Mouse (Mus musculus) kidney, adult 11 months (tissue): ENCODE data around the gene Acer3.

Experiments used
- DNase-seq: peaks from one replicate; pipeline ENCODE4 v3.0.0; 2022

Gene Acer3

GRCm38 (mm10) chr7:98332678-98333397 lies 11.8 kb upstream of the Acer3 start:
- DNase-seq, result no peak

DNA sequence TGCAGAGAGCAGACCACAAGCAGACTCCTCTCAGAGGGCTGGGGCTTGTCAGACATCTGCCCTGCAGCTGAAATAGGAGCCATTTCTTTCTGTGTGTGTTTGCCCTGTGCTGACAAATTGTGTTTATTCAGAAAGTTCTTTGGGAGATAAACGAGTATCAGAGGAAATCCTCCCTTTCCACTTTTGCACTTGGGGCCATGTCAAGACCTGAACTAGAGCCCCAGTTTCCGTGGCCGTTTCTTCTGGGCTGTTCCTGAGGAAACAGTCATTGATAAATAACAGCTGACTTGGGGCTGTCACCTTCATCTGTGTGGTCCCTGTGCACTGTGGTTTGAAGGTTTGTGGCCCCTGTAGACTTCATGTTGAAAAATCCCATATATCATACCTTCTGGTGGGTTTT lies 10.9 kb upstream of the Acer3 start:
- DNase-seq, result no peak

DNA sequence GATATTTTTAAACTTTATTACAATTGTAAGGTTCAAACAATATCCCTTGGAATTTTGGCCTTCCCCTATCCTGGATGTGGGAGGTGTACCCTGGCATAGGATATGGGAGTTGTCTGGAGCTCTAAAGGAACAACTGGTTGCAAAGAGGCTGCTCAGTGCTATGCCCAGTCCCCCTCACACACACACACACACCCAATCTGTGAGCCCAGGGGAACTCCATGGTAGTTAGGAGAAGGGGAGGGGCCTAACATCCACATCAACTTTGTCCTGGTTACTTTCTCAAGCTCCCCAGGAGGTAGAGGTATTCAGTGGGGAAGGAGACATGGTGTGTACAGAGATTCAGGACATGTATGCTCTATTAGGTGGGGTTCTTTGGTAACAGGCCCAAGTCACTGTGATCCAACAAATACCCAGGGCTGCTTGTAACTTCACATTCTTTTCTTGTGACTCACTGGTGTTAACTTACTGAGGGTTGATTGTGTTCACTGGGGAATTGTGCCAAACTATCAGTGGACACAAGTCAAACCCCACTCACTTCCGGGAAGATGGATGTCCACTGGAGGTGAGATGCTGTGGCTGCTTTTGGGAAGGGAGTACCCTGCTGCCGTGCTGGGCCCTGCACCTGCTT lies 9.5 kb upstream of the Acer3 start:
- DNase-seq, result no peak

DNA sequence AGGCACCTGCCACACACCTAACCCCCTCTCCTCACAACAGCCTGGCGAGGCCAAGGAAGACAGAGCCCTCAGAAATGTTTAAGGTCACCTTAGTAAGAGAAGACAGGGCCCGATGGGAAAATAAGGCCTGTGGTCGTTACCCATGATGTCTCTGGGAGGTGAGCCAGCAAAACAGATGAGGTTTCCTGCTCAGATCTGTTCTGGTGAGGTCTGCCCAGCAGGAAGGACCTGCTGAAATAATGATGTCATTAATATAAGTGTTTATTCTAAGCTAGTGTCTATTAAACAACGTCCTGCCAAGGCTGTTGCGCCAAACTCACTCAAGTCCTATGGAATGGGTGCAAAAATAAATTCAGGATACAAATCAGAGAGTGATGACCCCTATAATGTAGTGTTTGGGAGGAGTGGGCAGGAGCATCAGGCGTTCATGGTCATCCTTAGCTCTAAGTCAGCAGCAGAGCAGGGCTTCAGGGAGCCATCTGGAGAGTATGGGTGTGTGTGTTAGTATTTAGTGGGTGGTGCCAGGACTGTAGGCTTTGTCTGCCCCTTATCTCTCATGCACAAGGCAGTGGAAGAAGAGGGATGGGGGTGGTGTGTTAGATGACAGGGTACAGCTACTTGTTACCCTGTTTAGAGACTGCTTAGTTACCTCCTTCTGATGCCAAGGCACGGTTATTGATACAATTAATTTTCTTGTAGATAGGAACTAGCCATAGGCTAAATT lies 8.8 kb upstream of the Acer3 start:
- DNase-seq, result no peak

DNA sequence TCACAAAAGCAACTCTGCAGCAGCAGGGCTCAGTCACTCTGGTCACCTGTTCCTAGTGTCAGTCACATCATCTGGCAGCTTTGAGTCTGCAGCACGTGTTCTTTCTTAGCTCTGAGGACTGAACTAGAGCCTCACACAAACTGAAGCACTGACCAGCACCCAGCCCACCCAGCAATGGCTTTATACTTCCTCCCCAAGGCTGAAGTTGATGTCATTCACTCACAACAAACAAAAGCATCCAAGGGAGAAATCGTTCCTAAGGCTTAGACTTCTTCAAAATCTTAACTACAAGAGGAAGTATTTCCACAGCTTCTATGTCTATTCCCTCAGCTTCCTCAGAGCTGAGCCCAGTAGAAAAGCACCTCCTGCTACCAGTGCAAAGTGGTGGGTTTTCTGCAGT lies 7.3 kb upstream of the Acer3 start:
- DNase-seq, result no peak

- no peak for DNase-seq
These were observed 5.0 kb upstream of the Acer3 start for GRCm38 (mm10) chr7:98326051-98326450.

DNA sequence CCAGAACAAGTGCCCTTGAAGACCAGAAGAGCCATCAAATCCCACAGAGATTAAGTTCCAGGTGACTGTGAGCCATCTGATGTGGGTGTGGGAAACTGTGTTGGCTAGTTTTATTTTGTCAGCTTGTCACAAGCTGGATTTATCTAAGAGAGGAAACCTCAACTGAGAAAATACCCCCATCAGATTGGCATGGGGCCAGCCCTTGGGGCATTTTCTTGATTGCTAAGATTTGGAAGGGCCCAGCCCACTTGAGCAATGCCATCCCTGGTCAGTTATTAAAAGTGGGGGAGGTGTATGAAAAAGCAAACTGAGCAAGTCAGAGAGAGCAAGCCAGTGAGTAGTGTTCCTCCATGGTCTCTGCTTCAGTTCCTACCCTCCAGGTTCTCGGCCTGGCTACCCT lies 3.2 kb upstream of the Acer3 start:
- DNase-seq, result no peak

DNA sequence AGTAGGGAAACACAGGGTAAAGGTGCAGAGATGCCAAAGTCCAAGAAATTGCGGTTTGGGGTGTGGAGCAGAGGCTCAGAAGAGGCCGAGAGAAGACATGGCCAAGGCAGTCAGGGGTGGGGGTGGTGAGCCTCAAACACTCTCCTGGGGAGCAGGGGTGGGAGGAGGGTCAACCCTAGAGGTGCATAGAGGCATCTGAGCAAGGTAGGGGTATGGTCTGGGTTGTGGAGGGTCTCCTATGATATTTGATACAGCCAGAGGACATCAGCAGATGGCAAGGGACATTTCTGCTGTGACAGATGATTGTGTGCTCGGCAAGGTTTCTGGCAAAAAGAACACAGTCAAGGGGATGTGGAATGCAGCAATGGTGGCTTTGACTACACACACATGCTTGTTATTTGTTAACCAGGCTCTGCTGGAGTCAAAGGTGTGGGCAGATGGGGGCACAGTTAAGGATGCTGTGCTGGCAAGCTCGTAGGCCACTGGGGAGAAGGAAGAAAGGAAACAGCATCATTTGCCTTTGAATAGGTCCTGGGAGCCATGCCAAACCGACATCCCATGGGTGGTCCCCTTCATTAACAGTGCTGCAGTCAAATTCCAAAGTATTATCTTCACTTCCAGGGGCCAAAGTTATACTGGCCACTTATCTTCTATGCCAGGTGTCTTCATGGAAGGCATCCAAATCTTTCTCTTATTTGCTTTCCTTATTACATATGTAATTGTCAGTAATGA lies 2.4 kb upstream of the Acer3 start:
- peak; percentile 15 for DNase-seq

DNA sequence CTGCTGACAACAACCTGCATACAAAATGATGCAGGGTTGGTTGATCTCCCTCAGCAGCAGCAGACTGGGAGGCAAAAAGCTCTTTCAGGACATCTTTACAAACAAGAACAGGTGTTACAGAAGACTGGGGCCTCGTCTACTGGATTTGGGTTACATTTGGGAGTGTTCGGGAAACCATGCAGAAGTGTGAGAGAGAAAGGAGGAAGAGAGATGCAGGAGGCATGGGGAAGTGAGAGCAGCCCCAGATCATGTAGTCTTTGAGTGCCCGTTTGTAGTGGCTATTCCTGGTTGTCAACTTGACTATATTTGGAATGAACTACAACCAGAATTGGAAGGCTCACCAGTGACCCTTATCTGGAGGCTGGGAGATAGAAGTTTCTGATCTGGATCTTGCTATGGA lies 1.4 kb upstream of the Acer3 start:
- no peak for DNase-seq

DNA sequence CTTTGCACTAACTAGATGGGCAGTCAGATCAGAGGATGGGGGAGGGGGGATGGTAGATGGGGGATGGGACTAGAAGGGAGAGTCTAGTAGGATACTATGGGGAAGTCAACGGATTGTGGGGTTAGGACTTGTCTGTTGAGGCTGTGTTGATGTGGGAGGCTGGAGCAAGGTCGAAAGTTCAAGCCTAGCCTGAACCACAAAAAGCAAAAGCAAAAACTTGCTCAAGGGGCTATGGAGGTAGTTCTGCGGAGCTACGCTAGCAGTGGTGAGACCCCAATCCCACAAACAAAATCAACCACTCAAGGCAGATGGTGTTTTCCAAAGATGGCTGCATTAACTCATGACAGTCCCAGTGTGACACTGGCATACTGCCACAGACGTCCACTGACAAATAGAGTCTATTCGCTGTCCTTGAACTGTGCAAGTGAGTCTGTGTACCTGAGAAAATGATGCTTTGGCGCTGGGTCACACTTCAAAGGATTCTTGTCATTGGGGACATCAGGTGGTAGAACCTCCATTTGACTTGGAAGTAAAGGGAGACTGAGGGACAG lies 927 bp downstream of the Acer3 start:
- no peak for DNase-seq

- no peak for DNase-seq
These were observed 4.4 kb downstream of the Acer3 start for GRCm38 (mm10) chr7:98316568-98316967.

DNA sequence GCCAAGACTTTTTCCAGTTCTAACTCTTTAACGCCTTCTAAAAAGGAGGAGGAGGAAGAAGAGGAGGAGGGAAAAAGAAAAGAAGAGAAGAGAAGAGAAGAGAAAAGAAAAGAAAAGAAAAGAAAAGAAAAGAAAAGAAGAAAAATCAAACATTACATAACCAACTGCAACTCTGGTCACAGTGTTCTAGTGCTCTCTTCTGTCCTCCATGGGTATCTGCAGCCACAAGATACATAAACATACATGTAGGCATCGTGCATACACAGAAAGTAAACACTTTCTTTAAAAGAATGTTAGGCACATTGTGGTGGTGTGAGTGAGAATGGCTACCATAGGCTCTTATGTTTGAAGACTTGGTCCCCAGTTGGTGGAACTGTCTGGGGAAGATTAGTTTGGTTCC lies 5.9 kb downstream of the Acer3 start:
- DNase-seq, result no peak

GRCm38 (mm10) chr7:98312185-98312920 lies 8.7 kb downstream of the Acer3 start:
- no peak for DNase-seq

- no peak for DNase-seq
These were observed 10.7 kb downstream of the Acer3 start for GRCm38 (mm10) chr7:98310266-98310665.

- DNase-seq, result peak; percentile 92
These were observed 11.6 kb downstream of the Acer3 start for GRCm38 (mm10) chr7:98309219-98310030.

- no peak for DNase-seq
These were observed 12.3 kb downstream of the Acer3 start for GRCm38 (mm10) chr7:98308607-98309218.

- no peak for DNase-seq
These were observed 12.9 kb downstream of the Acer3 start for GRCm38 (mm10) chr7:98307921-98308606.

DNA sequence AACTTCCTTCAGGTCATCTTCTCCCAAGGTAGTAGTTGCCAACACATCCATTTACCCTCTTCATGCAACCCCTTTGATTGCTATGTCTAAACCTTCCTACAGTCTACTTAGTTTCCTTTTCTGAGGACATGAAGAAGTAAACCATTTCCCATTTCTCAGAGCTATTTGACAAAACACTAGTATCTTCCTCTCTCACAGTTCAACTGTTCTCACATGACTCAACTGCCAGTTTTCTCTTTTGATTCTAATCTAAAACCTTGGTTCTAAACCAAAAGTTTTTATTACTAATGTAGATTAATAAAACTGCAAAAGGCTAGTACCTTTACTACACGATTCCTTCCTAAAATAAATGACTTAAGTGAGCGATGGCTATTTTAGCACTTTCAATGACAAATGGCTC lies 13.6 kb downstream of the Acer3 start:
- DNase-seq, result no peak

GRCm38 (mm10) chr7:98292901-98293300 lies 28.1 kb downstream of the Acer3 start:
- no peak for DNase-seq

- no peak for DNase-seq
These were observed 31.4 kb downstream of the Acer3 start for GRCm38 (mm10) chr7:98289585-98289984.
